In genomic region chr10:118370443-118370842, GRCm38 (mm10) we compare ENCODE assay signal across 1 mouse cellular context.
TF ChIP-seq lines count a peak whose summit lies in the region.

No protein-coding gene starts in this region.

TF ChIP-seq in CH12.LX, 34 proteins besides CTCF, POLR2A, EP300 and RAD21:
- TF ChIP-seq CHD1 (IDR thresholded peaks at IDR 0.05; ENCODE audit: low read depth, low read length), result no peak
- TF ChIP-seq NELFE (IDR thresholded peaks at IDR 0.05; ENCODE audit: low read depth, low read length), result peak; percentile 48; the same call in 1 of the 2 replicates
- TF ChIP-seq TCF12 (IDR thresholded peaks at IDR 0.05; ENCODE audit: low read depth, low read length), result no peak
- TF ChIP-seq SMC3 (IDR thresholded peaks at IDR 0.05; ENCODE audit: low read depth, low read length), result peak; percentile 98
- peak; percentile 61 for TF ChIP-seq ZC3H11A (IDR thresholded peaks at IDR 0.05; ENCODE audit: low read depth, low read length)
- peak; percentile 64 for TF ChIP-seq ZNF384 (IDR thresholded peaks at IDR 0.05; ENCODE audit: low read depth, low read length)
- peak; percentile 33; the same call in 1 of the 2 replicates for TF ChIP-seq IRF4 (IDR thresholded peaks at IDR 0.05; ENCODE audit: low read depth, low read length)
